Mouse (Mus musculus): ENCODE measurements around the gene Prkg1.

GRCm38 (mm10) chr19:31279797-31280486, 484.9 kb downstream of the Prkg1 start:
- TF ChIP-seq GATA1 (IDR thresholded peaks at IDR 0.05; ENCODE audit: borderline replicate concordance, low read length) (no peak), FLI1 (IDR thresholded peaks at IDR 0.05; ENCODE audit: low read length) (no peak)
